Mouse (Mus musculus) urinary bladder, postnatal 4 days (tissue): ENCODE results near the gene Coro7.

ENCODE experiments used
- DNase-seq, 2 experiments: peaks; one replicate each; pipeline ENCODE4 v3.0.0; 2021 to 2022; ENCODE audit warnings: low spot score in 2 of 2

Coro7 gene

GRCm38 (mm10) chr16:4616829-4617228, 62.7 kb downstream of the Coro7 start:
- no peak for DNase-seq

DNA sequence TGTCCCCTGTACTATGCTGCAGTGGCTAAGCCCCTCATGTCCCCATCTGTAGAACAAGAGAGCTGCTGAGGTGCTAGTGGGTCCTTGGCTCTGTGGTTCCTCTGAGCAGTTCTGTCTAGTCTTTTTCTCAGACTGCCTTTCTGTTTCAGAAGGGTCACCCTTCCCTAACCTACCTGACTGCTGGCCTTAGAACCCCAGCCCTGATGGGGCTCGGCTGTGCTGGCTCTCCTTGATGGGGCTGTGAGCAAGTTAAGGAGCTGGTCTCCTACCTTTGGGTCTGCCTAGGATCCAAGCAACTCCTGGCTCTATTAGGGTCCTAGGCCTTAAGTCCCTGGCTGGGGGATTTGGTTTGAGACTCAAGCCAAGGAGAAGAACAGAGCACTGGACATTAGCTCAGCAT, 64.3 kb downstream of the Coro7 start:
- DNase-seq, result no peak

DNA sequence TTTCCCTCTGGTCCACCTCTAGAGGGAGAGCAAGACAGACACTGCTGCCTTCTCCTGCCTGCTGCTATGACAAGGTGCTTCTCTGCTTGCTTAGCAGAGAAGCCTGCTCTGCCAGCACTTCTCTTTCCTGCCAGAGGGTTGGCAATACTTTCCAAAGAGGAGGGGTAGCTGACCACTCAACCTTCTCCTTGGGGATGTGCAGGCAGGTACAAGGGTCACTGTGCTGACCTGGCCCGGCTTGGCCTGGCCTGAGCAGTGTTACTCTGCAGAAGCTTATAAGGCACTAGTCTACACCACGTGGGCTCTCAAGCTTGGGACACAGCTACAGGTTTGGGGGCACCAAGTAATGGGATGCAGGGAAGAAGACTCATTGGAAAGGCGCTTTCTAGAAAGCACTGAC, 64.9 kb downstream of the Coro7 start:
- DNase-seq, result no peak

DNA sequence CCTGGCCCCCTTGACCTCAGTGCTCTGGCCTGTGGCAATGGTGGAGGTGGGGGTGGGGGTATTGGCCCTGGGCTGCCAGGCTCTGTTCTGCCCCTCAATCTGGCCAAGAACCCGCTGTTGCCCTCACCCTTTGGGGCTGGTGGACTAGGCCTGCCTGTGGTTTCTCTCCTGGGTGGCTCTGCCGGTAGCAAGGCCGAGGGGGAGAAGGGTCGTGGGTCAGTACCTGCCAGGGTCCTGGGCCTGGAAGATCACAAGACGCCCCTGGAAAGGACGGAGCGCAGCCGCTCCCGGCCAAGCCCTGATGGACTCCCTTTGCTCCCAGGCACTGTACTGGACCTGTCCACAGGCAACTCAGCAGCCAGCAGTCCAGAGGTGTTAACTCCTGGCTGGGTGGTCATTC, 65.8 kb downstream of the Coro7 start:
- no peak for DNase-seq

GRCm38 (mm10) chr16:4611676-4612075, 67.9 kb downstream of the Coro7 start:
- no peak for DNase-seq

- DNase-seq, result no peak
These were observed 68.4 kb downstream of the Coro7 start for GRCm38 (mm10) chr16:4611193-4611592.

GRCm38 (mm10) chr16:4608532-4609059, 71.0 kb downstream of the Coro7 start:
- DNase-seq, result no peak

GRCm38 (mm10) chr16:4607818-4608531, 71.6 kb downstream of the Coro7 start:
- DNase-seq, result peak; percentile 78 to 82

GRCm38 (mm10) chr16:4606431-4607084, 73.0 kb downstream of the Coro7 start:
- DNase-seq, result peak in 1 of 2 experiments; percentile 34

- DNase-seq, result no peak
These were observed 74.0 kb downstream of the Coro7 start for GRCm38 (mm10) chr16:4605514-4606131.

DNA sequence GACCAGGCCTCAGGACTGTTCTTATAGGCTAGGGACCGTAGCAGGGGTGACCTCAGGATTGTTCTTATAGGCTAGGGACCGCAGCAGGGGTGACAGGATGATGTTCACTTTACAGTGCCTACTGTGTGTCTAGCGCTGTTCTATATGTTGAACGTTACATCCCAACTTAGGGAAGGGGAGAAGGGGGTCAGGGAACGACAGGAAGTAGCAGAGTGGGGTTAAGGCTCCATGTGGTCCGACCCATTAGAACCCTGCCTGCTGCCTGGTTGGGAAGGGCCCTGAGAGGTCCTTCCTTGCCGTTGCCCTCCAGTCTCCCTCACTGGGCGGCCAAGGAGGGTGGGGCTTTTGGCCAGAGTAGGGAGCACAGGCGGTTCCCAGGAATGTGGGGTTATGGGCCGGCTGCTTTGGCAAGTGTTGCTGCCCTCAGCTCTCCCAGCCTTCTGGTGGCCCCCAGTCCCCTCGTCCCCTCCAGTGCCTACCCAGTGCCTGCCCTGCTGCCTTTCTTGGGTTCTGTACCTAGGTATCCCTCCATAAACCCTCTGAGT, 75.2 kb downstream of the Coro7 start:
- DNase-seq, result no peak

DNA sequence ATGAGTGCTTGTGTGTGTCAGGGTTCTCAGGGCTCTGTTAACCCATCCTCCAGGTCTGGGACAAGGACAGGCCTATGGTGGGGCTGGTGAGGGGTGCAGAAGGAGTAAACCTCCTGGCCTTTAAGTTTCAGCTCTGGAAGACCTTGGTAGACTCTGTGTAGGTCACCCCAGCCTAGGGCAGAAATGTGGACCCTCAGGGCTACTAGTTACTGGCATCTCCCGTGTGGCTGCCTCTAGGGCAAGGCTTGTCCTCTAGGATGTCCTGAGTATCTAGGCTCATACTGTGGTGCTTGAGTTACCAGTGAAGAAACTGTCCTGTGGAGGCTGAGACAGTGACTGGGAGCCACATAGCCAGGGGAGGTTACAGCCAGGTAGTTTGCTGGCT, 76.1 kb downstream of the Coro7 start:
- DNase-seq, result no peak

DNA sequence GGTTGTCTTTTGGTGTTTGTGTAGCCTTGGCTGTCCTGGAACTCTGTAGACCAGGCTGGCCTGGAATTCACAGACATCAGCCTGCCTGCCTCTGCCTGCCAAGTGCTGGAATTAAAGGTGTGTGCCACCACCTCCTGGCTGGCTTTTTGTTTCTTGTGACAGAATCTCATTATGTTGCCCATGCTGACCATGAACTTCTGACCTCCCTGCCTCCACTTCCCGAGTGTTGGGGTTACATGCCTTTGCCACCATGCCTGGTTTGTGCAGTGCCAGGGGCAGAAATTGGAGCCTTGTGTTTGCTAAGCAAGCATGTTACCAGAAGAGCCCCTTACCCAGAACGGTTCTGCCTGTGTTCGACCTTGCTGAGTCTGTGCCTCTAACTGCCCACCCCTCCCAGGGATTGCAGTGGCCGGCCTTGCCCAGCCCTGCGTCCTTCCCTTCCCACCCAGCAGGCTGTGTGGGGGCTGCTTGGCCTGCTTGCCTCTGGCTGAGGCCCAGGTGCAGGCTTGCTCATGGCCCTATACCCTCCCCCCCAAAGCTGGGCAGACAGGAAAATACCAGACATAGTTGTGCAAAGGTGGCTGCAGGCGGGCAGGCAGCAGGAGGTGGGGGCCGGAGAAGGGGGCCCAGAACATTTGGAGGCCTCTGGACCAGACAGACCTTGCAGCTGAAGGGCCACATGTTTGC, 76.7 kb downstream of the Coro7 start:
- peak in 1 of 2 experiments; percentile 64 for DNase-seq

GRCm38 (mm10) chr16:4602189-4602588, 77.4 kb downstream of the Coro7 start:
- no peak for DNase-seq

DNA sequence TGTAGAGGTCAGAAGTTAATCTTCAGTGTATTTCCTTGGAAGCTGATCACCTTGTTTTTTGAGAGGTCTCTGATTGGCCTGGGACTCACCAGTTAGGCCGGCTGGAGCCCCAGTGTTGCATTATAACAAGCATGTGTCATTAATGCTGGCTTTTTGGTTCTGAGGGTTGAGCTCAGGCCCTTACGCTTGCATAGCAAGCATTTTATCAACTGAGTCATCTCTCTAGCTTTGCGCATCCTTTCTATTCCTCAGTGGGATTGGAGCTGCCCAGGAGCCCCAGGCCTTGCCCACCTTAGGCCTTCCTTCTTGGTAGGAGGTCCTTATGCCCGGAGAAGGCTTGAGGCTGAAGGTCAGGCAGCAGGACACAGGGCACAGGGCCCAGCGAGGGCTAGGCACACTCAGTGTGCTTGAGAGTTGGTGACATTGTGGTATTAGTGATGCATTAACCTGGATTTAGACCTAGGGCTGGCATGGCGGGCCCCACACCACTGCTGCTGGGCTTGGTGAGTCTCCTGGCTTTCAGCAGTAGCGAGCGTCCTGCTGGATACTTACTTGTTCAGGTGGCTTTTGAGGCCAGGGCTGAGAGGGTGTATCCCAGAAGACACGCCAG, 78.8 kb downstream of the Coro7 start:
- no peak for DNase-seq

DNA sequence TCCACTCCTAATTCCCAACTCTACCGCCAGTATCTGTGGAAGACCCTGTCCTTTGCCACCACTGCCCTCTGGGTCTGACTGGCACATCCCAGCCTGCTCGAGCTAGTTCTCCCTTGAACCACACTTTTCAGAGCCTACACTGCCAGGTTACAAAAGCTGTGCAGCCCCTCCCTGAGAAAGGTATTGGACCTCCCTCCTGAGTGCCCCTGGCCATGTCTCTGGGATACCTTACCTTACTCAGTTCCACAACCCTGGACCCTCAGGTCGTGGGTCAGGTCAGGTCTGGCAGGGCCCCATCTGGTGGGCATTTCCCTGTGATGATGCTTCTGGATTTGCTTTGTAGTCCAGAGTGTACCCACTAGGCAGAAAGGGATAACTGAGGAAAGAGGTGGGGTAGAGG, 80.0 kb downstream of the Coro7 start:
- DNase-seq, result no peak

- no peak for DNase-seq
These were observed 80.6 kb downstream of the Coro7 start for GRCm38 (mm10) chr16:4598891-4599543.

GRCm38 (mm10) chr16:4598041-4598440, 81.5 kb downstream of the Coro7 start:
- no peak for DNase-seq

- DNase-seq, result peak in 1 of 2 experiments; percentile 33
These were observed 82.3 kb downstream of the Coro7 start for GRCm38 (mm10) chr16:4597296-4597695.

DNA sequence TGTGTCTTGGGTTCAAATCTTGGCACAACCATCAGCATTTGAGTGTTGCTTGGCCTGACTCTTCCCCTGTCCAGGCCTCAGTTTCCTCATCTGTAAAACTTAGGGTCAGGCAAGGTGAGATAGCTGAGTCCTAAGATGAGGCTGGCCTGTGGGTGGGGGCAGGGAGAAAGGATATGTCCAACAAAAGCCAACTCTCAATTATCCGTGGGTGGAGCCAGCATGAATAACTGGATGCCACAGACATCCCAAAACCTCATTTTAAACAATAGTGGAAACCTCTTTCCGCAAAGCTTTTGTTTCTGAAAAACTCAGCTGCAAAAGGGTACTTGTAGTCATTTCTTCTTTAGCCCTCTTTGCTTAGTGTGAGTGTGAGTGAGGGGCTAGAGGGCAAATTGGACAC, 82.7 kb downstream of the Coro7 start:
- DNase-seq, result no peak

- no peak for DNase-seq
These were observed 83.3 kb downstream of the Coro7 start for GRCm38 (mm10) chr16:4596141-4596728.
